Mouse (Mus musculus) layer of hippocampus, postnatal 14 days (tissue): ENCODE data around the gene Tmem266. TPM values are rescaled to one million over a fixed set of nuclear protein-coding genes. Genes with fewer than 3 reads are reported as not detected.
A peak's percentile ranks its signal among the peaks of the same experiment; 100 is the strongest.

Experiments
- DNase-seq, 2 experiments: peaks; one replicate each; pipeline ENCODE4 v3.0.0; 2021 to 2022; ENCODE audit warnings: low spot score in 2 of 2, mixed read lengths in 1 of 2
- total RNA-seq, 2 experiments: library from RNA; stranded (reverse); gene quantifications; 2 replicates each; pipeline ENCODE4 v1.2.3; 2021

Tmem266 gene
- total RNA-seq, 2 experiments from 2014 or later: 5.7 to 7.5 TPM

DNA sequence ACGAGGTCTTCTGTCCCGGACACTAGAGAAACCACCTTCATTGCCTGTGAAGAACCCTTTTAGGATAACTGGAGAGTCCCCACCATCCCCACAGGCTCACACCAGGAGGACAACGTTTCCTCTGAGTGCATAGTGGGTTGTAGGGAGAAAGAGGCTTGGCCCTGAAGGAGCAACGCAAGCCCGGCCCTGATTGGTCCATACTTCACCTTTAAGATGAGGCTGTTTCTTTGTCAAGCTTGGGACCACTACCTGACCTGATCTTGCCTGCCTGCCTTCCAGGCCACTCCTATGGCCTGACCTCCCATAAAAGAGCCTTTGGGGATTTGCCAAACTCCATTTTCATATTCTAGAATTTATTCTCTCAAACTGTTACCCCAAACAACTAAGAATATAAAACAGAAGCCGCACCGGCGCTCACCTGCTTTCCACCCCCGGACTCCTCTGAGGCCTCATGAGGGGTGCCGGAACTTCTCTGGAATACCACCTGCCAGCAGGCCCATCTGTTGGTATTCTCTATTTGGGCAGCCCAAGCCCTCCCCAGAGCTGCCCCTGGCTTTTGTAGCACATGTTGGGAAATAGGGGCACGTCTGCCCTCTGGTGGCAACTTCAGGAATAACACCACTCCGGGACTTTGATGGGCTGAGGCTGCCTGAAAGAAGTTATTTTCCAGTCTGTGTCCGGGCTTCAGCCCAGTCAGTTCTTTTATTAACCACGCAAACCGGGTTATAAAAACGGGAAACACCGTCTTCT is 65.4 kb downstream of the Tmem266 start:
- peak; percentile 85 to 88 for DNase-seq

- no peak for DNase-seq
These were observed 68.9 kb downstream of the Tmem266 start for GRCm38 (mm10) chr9:55395650-55396049.

GRCm38 (mm10) chr9:55398985-55399554 is 72.4 kb downstream of the Tmem266 start:
- DNase-seq: no peak

DNA sequence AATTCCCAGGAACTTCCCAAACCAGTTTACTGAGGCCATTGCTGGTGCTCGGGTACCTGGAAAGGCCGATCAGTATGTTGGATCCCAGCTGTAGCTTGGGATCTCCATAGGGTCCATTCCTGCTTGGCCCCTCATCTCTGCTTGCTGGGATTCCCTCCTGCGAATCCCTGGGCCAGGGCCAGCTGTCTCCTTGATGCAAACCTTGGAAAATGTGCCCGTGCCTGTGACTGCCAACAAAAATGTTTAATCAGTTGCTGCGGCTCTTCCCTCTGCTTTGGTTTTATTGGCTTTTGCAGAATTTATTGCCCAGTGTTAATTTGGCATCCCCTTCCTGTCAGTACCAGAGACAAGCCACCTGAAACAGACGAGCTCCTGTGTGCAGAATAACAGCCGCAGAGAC is 75.6 kb downstream of the Tmem266 start:
- no peak for DNase-seq

- DNase-seq: no peak
These were observed 77.5 kb downstream of the Tmem266 start for GRCm38 (mm10) chr9:55404256-55404655.

DNA sequence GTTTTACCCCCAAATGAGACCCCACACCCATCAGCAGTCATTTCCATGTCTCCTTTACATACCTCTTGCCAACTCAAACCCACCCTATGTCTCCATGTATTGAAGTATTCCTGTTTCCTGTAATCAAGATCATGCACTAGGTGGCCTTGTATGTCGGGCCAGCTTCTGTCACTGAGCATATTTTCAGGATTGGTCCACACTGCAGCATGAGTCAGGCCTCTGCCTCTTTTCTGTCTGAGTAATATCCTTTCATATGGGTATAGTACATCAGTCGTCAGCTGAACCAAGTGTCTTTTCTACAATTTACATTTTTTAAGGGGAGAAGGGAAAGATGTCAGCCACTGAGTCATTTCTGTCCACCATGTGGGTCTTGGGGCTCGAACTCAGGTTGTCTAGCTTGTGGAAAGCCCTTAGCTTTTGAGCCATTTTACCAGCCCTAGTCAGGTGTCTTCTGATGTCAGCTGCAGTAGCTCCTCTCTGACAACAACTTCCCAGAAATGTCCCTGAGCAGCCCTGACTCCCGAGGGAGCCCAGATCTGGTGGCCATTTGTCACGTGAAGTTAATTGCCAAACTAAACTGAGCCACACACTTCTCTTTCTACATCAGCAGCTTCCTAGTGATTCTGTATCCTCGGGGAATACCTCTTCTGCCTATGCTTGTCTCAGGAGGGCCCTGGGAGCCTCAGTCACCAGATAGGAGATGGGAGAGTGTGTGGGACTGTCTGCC is 78.4 kb downstream of the Tmem266 start:
- DNase-seq: no peak

- no peak for DNase-seq
These were observed 80.1 kb downstream of the Tmem266 start for GRCm38 (mm10) chr9:55406773-55407172.

DNA sequence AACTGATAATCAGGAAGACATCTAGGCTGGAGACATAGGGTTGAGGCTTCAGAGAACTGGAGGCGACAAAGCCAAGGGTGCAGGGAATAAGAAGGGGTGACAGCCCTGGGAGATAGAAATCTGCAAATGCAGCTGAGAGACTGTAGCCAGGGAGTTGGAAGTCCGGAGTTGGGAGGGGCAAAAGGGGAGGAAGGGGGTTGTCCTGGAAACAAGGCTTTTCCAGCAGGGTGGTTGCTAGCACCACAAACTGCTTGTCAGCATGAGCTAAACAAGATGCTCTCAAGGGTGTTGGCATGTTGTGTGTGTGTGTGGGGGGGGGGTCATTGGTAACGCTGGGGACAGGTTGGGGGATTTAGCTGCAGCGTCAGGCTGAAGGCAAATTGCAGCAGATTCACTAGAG is 82.1 kb downstream of the Tmem266 start:
- DNase-seq: no peak

- DNase-seq: no peak
These were observed 83.1 kb downstream of the Tmem266 start for GRCm38 (mm10) chr9:55409833-55410232.

- no peak for DNase-seq
These were observed 83.7 kb downstream of the Tmem266 start for GRCm38 (mm10) chr9:55410430-55410829.

GRCm38 (mm10) chr9:55411154-55411553 is 84.4 kb downstream of the Tmem266 start:
- no peak for DNase-seq

- no peak for DNase-seq
These were observed 95.1 kb downstream of the Tmem266 start for GRCm38 (mm10) chr9:55421786-55422185.

DNA sequence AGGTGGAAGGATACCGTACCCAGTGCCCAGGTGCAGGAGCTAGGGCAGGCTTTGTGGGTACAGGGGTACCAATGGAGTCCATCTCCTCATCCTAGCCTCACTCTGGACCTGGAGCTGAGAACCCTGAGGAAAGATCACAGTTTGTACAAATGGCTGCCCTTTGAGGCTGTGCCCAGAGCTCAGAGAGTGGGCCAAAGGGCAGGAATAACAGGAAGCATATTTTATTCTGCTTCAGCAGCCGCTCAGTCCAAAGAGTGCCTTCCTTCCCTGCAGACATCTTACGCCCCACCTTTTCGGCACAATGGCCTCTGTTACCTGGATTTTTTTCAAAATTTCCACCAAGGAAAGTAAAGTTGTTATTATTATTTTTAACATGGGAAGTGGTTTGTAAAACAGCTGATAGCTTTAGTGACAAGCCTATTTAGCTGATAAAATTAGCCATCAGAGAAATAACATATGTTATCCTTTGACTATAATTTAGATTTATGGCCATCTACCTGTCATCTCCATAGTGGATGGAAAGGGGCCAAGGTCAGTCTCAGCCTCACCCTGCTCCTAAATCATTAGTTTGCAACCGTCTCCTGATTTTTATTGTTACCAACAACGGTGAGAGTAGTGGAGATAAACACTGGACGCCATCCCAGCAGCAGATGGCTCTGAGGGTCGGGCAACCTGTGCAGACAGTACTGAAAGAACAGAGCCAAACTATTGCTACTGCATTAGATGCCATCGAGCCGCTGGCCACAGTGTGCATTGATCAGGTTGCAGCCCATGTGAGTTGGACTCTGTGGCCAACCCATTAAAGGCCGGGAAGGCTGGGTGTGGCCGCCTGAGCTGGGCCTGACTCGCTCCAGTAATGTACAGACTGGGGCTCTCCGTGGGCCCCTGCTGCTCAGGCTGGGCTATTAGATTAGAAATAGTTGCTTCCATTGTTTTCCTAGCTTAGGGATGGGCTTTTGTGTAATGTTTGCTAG is 97.0 kb downstream of the Tmem266 start:
- DNase-seq: peak; percentile 27 to 51

GRCm38 (mm10) chr9:55425271-55425810 is 98.6 kb downstream of the Tmem266 start:
- no peak for DNase-seq

DNA sequence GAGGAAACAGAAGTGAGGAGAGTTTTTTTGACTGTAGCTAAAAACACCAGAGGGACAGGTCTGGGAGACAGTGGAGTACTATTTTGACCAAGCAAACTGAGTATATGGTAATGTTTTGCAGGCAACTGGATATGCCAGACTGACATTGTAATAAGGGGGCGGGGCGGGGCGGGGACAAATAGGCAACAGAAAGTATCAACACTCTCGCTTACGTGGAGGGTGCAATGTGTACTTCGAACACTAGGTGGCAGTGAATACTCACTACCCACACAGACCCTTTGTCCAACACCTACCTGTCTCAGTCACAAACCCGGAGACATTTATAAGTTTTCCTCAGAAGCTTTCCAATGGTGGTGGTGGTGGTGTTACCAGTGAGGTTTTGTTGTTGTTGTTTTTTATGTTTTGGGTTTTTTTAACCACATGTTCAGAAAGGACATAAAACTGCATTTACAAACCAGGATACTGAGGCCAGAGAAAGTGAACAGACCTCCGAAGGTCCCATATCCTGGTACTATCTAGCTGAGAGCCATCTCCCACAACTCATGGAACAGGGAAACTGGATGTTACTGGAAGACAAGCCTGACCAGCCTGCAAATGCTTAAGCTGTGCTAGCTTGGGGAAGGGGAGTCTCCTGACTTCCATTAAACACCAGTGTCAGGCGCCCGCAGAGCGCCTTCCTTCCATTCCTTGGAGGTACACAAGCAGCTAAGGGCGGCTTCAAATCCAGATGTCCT is 102.7 kb downstream of the Tmem266 start:
- peak; percentile 74 to 78 for DNase-seq

- no peak for DNase-seq
These were observed 103.4 kb downstream of the Tmem266 start for GRCm38 (mm10) chr9:55430133-55430532.

GRCm38 (mm10) chr9:55432306-55433289 is 105.9 kb downstream of the Tmem266 start:
- DNase-seq: no peak

DNA sequence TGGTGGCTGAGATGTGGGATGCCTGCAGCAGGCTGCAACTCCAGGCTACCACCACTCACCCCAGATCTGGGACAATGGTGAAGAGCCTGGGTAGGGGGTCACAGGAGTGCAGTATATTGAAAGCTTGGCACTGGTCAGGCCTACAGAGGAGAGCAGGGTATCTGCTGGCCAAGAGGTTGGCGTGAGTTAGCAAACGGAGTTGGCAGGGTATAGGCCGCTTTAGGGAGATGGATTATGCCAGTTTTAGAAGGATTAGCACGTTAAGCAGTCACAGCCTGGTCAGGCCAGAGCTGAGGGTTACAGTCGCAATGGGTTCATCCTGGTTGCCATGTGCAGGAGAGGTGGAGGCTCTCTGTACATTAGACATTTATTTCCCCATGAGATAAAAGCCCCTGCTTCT is 107.2 kb downstream of the Tmem266 start:
- no peak for DNase-seq

DNA sequence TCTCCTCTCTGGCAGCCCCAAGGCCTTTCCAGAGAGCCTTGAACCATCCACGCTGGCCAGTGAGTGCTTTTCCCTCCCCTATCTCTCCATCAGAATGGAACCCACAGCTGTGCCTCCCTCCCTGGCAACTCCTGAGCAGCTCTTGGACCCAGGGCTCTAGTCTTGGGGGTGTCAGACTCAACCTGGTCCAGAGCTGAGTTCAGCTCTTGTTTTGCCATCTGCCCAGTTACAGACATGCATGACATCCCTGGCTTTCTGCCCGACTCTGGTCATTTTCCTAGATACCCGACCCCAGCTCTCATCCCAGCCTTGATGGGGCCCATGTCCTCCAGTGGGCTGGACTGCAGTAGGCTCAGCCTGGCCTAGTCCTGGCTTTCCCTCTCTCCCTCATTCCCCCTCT is 111.7 kb downstream of the Tmem266 start:
- no peak for DNase-seq
